Mouse (Mus musculus) ES-E14 (cell line): ENCODE measurements around the gene En2. TPM values are rescaled to one million over a fixed set of nuclear protein-coding genes. Genes with fewer than 3 reads are reported as not detected.

Experiments
- DNase-seq: peaks from one replicate; pipeline ENCODE4 v3.0.0-alpha.2; 2013; ENCODE audit warnings: low read depth, low spot score
- H3K27ac ChIP-seq: 2 replicates; pipeline ENCODE4 v1.5.1; 2012; ENCODE audit warnings: low read depth, mild to moderate bottlenecking, low read length, moderate library complexity, mixed read lengths; ENCODE audit not compliant: poor library complexity, insufficient read depth, severe bottlenecking
- H3K36me3 ChIP-seq: 2 replicates; pipeline ENCODE4 v1.6.1; 2012; ENCODE audit warnings: mild to moderate bottlenecking, low read length, moderate library complexity, mixed read lengths; ENCODE audit not compliant: control insufficient read depth, poor library complexity, insufficient read depth, severe bottlenecking
- H3K4me1 ChIP-seq, 2 experiments: fragments of 150-350 bp in 1 of 2; sonication (generic) in 1 of 2; 2 replicates each; pipeline ENCODE4 v1.6.1; 2012; ENCODE audit warnings: low read length in 2 of 2, mild to moderate bottlenecking in 1 of 2, mixed read lengths in 1 of 2; ENCODE audit not compliant: control insufficient read depth in 2 of 2, insufficient read depth in 2 of 2, poor library complexity in 1 of 2
- H3K4me3 ChIP-seq, 2 experiments: fragments of 150-350 bp in 1 of 2; sonication (generic) in 1 of 2; 2 replicates each; pipeline ENCODE4 v1.5.1; 2012; ENCODE audit warnings: low read length in 2 of 2, low read depth in 1 of 2, mild to moderate bottlenecking in 1 of 2, mixed read lengths in 1 of 2; ENCODE audit not compliant: insufficient read depth in 1 of 2, poor library complexity in 1 of 2, severe bottlenecking in 1 of 2
- H3K9ac ChIP-seq: 2 replicates; pipeline ENCODE4 v1.6.1; 2012; ENCODE audit warnings: low read depth, mild to moderate bottlenecking, low read length, mixed read lengths; ENCODE audit not compliant: poor library complexity, insufficient read depth, severe bottlenecking
- H3K9me3 ChIP-seq: fragments of 150-350 bp; sonication (generic); 2 replicates; pipeline ENCODE4 v1.6.1; 2012; ENCODE audit warnings: low read depth, mild to moderate bottlenecking, low read length; ENCODE audit not compliant: control insufficient read depth, insufficient read depth
- CHD2 ChIP-seq: IDR thresholded peaks from 2 replicates; pipeline ENCODE4 v1.6.1; 2014; ENCODE audit warnings: mild to moderate bottlenecking, low read depth, low read length, inconsistent platforms
- HCFC1 ChIP-seq: IDR thresholded peaks from 2 replicates; pipeline ENCODE4 v1.6.1; 2012; ENCODE audit warnings: low read length, inconsistent platforms, borderline replicate concordance; ENCODE audit not compliant: insufficient read depth
- MAFK ChIP-seq: IDR thresholded peaks from 2 replicates; pipeline ENCODE4 v1.6.1; 2014; ENCODE audit warnings: mild to moderate bottlenecking, low read depth, low read length, inconsistent platforms; ENCODE audit not compliant: insufficient read depth
- ZC3H11A ChIP-seq: IDR thresholded peaks from 2 replicates; pipeline ENCODE4 v1.6.1; 2012; ENCODE audit warnings: low read depth, mild to moderate bottlenecking, inconsistent platforms, low read length, borderline replicate concordance
- ZNF384 ChIP-seq: IDR thresholded peaks from 2 replicates; pipeline ENCODE4 v1.6.1; 2012; ENCODE audit warnings: low read depth, low read length, inconsistent platforms
- in situ Hi-C, 2 experiments: fragments of 600-800 bp; cut with MboI; formaldehyde crosslinking; loops; one replicate each; pipeline ENCODE4 v1.15.1; 2025; ENCODE audit warnings: low sequenced_read_pairs in 2 of 2, inconsistent platforms in 1 of 2; ENCODE audit not compliant: unreplicated experiment in 2 of 2
- total RNA-seq: library from RNA; depleted of rRNA; stranded (reverse); fragments of 300-350 nt; gene quantifications from 2 replicates; pipeline ENCODE4 v1.2.3, GENCODE M21; 2012

Gene En2
- total RNA-seq, 1 experiment, result 3.2 TPM

- Histone ChIP-seq H3K27ac (no peak overlapping the region), H3K4me1 (peaks cover 3 to 5% of the 10 kb centered on the region in 2 experiments; a peak in 3 of 4 replicates), H3K36me3 (peaks cover 20% of the 10 kb centered on the region), H3K9me3 (no peaks in the 10 kb centered on the region), H3K9ac (peak overlapping the region; percentile 26; the same call in 1 of the 2 replicates), H3K4me3 (peak overlapping the region in 1 of 2 experiments; percentile 16; a peak in 1 of 4 replicates)
- no peak for DNase-seq
- in situ Hi-C loops, result no loop called here
- TF ChIP-seq CHD2, result no peak
- TF ChIP-seq MAFK, result no peak
- no peak for TF ChIP-seq ZC3H11A
- no peak for TF ChIP-seq HCFC1
- TF ChIP-seq ZNF384, result no peak
These were observed 41.5 kb downstream of the En2 start for GRCm38 (mm10) chr5:28207043-28207442.

- TF ChIP-seq CHD2, result no peak
- no peak for TF ChIP-seq MAFK
- in situ Hi-C loops, result no loop called here
- H3K9ac ChIP-seq, result peak overlapping the region; percentile 65
- peaks cover 7 to 8% of the 10 kb centered on the region in 2 experiments for H3K4me1 ChIP-seq
- peak overlapping the region; percentile 72 to 73 for H3K4me3 ChIP-seq
- H3K36me3 ChIP-seq, result peaks cover 17% of the 10 kb centered on the region
- peak overlapping the region; percentile 54; the same call in 1 of the 2 replicates for H3K27ac ChIP-seq
- no peaks in the 10 kb centered on the region for H3K9me3 ChIP-seq
- no peak for DNase-seq
These were observed 43.4 kb downstream of the En2 start for GRCm38 (mm10) chr5:28208726-28209520.

- in situ Hi-C loops, result no loop called here
- TF ChIP-seq CHD2 (peak; percentile 35; the same call in 1 of the 2 replicates), ZC3H11A (no peak), ZNF384 (no peak), HCFC1 (no peak; the same call in 1 of the 2 replicates), MAFK (no peak)
- Histone ChIP-seq H3K9me3 (no peaks in the 10 kb centered on the region), H3K4me1 (peaks cover 7 to 8% of the 10 kb centered on the region in 2 experiments), H3K27ac (peak overlapping the region; percentile 89), H3K4me3 (peak overlapping the region; percentile 72 to 73), H3K36me3 (peaks cover 12% of the 10 kb centered on the region), H3K9ac (peak overlapping the region; percentile 87)
- peak; percentile 93 for DNase-seq
These were observed 44.3 kb downstream of the En2 start for GRCm38 (mm10) chr5:28209549-28210431.

GRCm38 (mm10) chr5:28210591-28211550, 45.4 kb downstream of the En2 start:
- TF ChIP-seq HCFC1 (no peak), ZNF384 (peak; percentile 41; the same call in 1 of the 2 replicates)
- Histone ChIP-seq H3K4me1 (peaks cover 7 to 8% of the 10 kb centered on the region in 2 experiments), H3K36me3 (peaks cover 5% of the 10 kb centered on the region), H3K27ac (peak overlapping the region; percentile 58), H3K4me3 (peak overlapping the region; percentile 72 to 73), H3K9ac (peak overlapping the region; percentile 73), H3K9me3 (no peaks in the 10 kb centered on the region)
- in situ Hi-C loops, result no loop called here
- DNase-seq, result peak; percentile 17
